Mouse (Mus musculus): ENCODE results near the gene Csmd2.
A peak's percentile ranks its signal among the peaks of the same experiment; 100 is the strongest.

Gene Csmd2

GRCm38 (mm10) chr4:128241075-128241853 is 253.6 kb downstream of the Csmd2 start:
- DNase-seq (ENCODE audit: extremely low spot score, low spot score): no peak

GRCm38 (mm10) chr4:128241854-128242356 is 254.2 kb downstream of the Csmd2 start:
- DNase-seq (ENCODE audit: extremely low spot score, low spot score): no peak

GRCm38 (mm10) chr4:128245201-128245600 is 257.5 kb downstream of the Csmd2 start:
- DNase-seq (ENCODE audit: extremely low spot score, low spot score): no peak

- peak; percentile 64 for DNase-seq (ENCODE audit: extremely low spot score, low spot score)
Observed at GRCm38 (mm10) chr4:128248676-128249075, 261.0 kb downstream of the Csmd2 start.

GRCm38 (mm10) chr4:128259211-128259610 is 271.6 kb downstream of the Csmd2 start:
- DNase-seq (ENCODE audit: extremely low spot score, low spot score): no peak

GRCm38 (mm10) chr4:128260907-128261560 is 273.4 kb downstream of the Csmd2 start, which contains the start of gene Hmgb4:
Gene Hmgb4 (minus strand): TSS chr4:128260957.
- DNase-seq (ENCODE audit: extremely low spot score, low spot score): no peak

DNA sequence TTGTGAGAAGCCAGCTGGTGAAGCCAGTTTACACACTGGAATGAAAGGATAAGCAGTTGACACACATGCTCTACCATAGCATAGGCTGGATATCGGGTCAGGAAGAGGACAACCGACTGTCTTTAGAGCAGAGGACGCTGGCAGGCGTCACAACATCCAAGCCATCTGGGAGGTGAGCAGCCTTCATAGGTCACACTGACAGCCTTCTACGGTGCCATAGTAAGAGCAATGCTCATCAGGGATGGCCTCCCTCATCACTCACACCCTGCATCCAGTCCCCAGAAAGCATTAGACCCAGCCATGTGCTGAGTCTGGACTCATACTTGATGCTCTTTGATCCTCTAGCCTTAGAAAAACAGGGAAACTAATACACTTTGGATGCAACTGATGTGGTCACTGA is 276.8 kb downstream of the Csmd2 start:
- no peak for DNase-seq (ENCODE audit: extremely low spot score, low spot score)

- no peak for DNase-seq (ENCODE audit: extremely low spot score, low spot score)
Observed at GRCm38 (mm10) chr4:128265341-128265740, 277.7 kb downstream of the Csmd2 start.

DNA sequence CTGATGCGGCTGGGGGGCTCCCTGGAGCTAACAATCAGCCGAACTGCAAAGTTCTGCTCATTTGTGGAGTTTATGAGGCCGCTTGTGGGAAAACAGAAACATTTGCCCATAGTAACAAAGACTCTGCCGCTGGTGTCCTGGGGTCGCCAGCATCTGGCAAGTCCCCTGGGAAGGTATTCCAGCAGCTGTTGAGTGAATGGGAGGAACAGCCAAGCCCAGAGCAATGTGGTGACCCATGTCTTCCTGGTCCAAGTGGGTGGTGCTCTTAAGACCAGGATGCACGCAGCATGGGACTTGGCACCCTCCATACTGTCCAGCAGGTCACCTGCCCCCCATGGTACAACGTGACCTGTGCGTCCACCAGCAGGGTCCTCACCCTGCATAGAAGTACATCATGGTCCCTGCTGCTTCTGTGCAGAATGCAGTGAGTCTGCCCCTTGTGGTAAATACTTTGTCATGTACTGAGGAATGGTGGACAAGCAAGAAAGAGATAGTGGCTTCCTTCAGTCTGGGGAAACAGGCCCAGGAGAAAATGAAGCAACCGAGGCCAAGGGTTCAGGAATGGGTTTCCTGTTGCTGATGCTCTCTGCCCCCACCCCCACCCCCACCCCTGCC is 281.7 kb downstream of the Csmd2 start:
- no peak for DNase-seq (ENCODE audit: extremely low spot score, low spot score)

DNA sequence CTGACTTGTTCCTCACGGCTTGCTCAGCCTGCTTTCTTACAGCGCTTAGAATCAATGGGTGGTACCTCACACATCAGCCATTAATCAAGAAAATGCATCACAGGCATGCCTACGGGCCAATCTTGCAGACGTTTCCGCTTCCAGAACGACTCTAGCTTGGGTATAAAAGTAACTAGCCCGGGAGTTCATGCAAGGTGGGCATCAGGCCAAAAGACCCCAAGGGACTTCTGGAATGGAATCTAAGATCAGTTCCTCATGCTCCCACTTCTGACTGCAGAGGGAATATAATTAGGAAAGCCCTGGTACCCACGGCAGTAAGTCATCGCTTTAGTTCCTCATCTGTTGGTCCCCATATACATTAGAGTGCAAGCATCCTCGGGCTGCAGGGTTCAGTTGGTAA is 282.5 kb downstream of the Csmd2 start:
- no peak for DNase-seq (ENCODE audit: extremely low spot score, low spot score)

DNA sequence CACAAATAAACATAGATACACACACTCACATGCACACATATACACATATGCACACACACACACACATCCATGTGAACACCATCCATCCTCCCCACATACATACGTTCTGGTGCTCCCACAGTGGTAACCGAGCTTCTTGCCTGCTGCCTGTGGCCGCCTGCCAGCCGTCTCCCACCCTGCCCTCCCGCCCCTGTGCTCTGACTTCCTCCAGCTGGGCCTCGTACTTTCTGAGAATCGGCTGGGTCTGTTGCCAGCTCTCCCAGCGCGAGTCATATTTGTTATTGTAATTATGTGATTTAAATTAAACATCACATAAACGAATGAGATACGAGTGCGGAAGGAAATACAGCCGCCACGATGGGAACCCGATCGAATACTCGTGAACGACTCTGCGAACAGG is 283.3 kb downstream of the Csmd2 start:
- no peak for DNase-seq (ENCODE audit: extremely low spot score, low spot score)

- DNase-seq (ENCODE audit: extremely low spot score, low spot score): no peak
Observed at GRCm38 (mm10) chr4:128272501-128272900, 284.8 kb downstream of the Csmd2 start.

- no peak for DNase-seq (ENCODE audit: extremely low spot score, low spot score)
Observed at GRCm38 (mm10) chr4:128273146-128273545, 285.5 kb downstream of the Csmd2 start.

- no peak for DNase-seq (ENCODE audit: extremely low spot score, low spot score)
Observed at GRCm38 (mm10) chr4:128275116-128275515, 287.5 kb downstream of the Csmd2 start.

DNA sequence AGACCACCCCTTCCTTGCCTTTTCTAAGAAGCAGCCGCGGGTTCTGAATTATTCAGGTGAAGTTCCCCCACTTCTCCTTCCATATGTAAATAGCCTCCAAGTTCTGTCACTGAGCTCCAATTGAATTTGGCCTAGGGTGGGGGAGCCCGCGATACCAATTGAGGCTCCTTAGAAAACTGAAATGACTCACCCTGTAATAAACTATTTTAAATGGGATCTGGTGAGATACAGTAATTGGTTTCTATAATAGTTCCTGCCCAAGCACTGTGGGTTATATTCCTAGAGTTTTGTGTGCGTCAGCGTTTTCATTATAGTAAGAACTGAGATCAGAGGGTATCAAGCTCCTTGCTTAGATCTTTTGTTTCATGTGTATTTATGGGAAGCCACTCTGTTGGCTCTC is 287.9 kb downstream of the Csmd2 start:
- no peak for DNase-seq (ENCODE audit: extremely low spot score, low spot score)

DNA sequence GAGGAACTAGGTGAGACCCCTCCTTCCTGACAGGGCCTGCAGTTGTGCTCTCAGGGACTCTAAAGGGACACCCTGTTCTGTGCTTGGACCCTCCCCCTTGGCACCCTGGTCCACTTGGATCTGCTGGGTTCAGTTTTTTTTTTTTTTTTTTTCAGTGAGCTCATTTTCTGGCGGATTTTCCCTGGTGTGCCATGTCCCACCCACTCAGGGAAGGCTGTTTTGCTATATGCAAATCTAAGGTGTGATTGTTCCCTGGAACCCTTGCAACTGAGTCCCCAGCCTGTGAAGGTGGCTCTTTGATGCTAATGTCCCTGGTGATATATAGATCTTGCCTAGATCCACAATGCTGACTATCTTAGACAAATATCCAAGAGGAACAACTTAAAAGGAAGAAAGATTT is 297.4 kb downstream of the Csmd2 start:
- DNase-seq (ENCODE audit: extremely low spot score, low spot score): no peak

GRCm38 (mm10) chr4:128288095-128288494 is 300.4 kb downstream of the Csmd2 start:
- no peak for DNase-seq (ENCODE audit: extremely low spot score, low spot score)

GRCm38 (mm10) chr4:128304049-128304448 is 316.4 kb downstream of the Csmd2 start:
- DNase-seq (ENCODE audit: extremely low spot score, low spot score): no peak

- no peak for DNase-seq (ENCODE audit: extremely low spot score, low spot score)
Observed at GRCm38 (mm10) chr4:128306011-128306410, 318.4 kb downstream of the Csmd2 start.

DNA sequence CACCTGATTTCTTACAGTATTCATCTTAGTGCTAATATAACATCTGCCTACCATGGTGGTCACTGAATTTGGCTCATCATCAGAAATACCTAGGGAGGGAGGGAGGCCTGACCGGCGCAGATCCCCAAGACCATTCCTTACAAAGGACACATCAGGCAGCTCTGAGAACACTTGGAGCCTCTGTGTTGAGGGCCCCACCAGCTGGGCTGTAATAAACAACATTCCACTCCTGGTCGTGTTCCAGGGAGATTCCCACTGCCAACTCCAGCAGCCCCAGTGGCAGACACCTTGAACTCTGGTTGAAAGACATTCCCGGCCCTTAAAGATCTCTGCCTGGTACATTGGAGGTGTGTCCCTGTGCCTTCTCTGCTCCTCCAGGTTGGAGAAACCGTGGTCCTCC is 327.7 kb downstream of the Csmd2 start:
- no peak for DNase-seq (ENCODE audit: extremely low spot score, low spot score)

DNA sequence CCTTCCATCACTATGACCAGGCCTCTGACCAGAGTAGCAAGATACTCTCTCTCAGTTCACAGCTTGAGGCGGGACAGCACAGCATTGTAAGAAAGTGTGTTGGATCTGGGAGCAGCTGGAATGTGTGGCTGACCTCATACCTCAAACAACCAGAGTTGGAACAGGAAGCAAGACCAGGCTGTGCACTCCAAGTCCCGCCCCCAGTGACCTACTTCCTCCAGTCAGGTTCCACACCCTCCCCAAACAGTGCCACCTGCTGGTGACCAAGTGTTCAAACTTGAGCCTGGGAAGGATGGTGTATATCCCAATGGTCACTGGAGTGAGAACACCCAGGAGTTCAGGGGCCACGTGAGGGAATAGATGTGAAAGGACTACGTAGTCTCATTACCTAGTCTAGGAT is 330.3 kb downstream of the Csmd2 start:
- no peak for DNase-seq (ENCODE audit: extremely low spot score, low spot score)

DNA sequence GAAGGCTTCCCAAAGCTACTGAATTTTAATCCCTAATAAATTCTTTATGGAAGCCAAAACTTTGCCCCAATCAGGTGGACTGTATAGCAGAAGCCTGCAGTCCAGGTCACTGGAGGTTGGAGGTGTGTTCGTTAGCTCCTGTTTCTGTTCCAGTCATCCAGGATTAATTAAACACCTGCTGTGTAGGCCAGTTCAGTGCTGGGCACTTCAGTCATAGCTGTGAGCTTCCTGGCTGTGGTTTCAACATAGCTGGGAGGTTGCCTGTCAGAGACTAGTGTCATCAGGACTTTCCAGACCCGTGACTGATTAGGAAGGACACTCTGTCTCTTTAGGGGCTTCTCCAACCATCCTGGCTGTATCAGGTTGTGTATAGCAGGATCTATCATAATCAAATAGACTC is 337.9 kb downstream of the Csmd2 start:
- no peak for DNase-seq (ENCODE audit: extremely low spot score, low spot score)
